Mouse (Mus musculus): ENCODE results near the gene Reln. TPM values are rescaled to one million over a fixed set of nuclear protein-coding genes. Genes with fewer than 3 reads are reported as not detected.

Gene Reln
- polyA plus RNA-seq, 1 experiment from 2014 or later = 46.4 TPM

GRCm38 (mm10) chr5:22196891-22197290 lies 147.6 kb downstream of the Reln start:
- H3K4me2 ChIP-seq = no peak overlapping the region
- WGBS = 67% methylated on average over 2 of the region's 2 CpGs
- H3K9me3 ChIP-seq = no peaks in the 10 kb centered on the region
- H3K36me3 ChIP-seq = no peaks in the 10 kb centered on the region
- no peak overlapping the region for H3K9ac ChIP-seq
- 0 out of 2 replicates have a peak overlapping the region, but pooled peaks have one; percentile 57 for H3K27ac ChIP-seq (replicated peaks)
- H3K4me3 ChIP-seq = no peak overlapping the region
- peaks cover 15% of the 10 kb centered on the region for H3K4me1 ChIP-seq (replicated peaks)
- H3K27me3 ChIP-seq = no peaks in the 10 kb centered on the region
- ATAC-seq (ENCODE audit: low FRiP score, low read depth) = no peak

GRCm38 (mm10) chr5:22196476-22196875 lies 148.0 kb downstream of the Reln start:
- Histone ChIP-seq H3K9me3 (no peaks in the 10 kb centered on the region), H3K9ac (no peak overlapping the region), H3K27ac (replicated peaks) (no peak overlapping the region), H3K4me1 (replicated peaks) (peaks cover 15% of the 10 kb centered on the region), H3K36me3 (no peaks in the 10 kb centered on the region), H3K27me3 (no peaks in the 10 kb centered on the region), H3K4me3 (no peak overlapping the region), H3K4me2 (no peak overlapping the region)
- WGBS = 38% methylated on average over 4 of the region's 4 CpGs
- peak; percentile 80; the same call in 1 of the 2 replicates for ATAC-seq (ENCODE audit: low FRiP score, low read depth)

- H3K4me2 ChIP-seq = no peak overlapping the region
- WGBS = 54% methylated on average over 8 of the region's 8 CpGs
- no peak overlapping the region for H3K9ac ChIP-seq
- H3K27me3 ChIP-seq = no peaks in the 10 kb centered on the region
- peaks cover 15% of the 10 kb centered on the region for H3K4me1 ChIP-seq (replicated peaks)
- H3K36me3 ChIP-seq = no peaks in the 10 kb centered on the region
- ATAC-seq (ENCODE audit: low FRiP score, low read depth) = 0 out of 2 replicates have a peak, but pooled peaks have one; percentile 36
- H3K9me3 ChIP-seq = no peaks in the 10 kb centered on the region
- no peak overlapping the region for H3K27ac ChIP-seq (replicated peaks)
- no peak overlapping the region for H3K4me3 ChIP-seq
Observed at GRCm38 (mm10) chr5:22195352-22195941, 149.1 kb downstream of the Reln start.

- H3K36me3 ChIP-seq = no peaks in the 10 kb centered on the region
- H3K4me1 ChIP-seq (replicated peaks) = peaks cover 6% of the 10 kb centered on the region
- no peak for ATAC-seq (ENCODE audit: low FRiP score, low read depth)
- no peaks in the 10 kb centered on the region for H3K9me3 ChIP-seq
- WGBS = 49% methylated on average over 7 of the region's 7 CpGs
- no peak overlapping the region for H3K9ac ChIP-seq
- H3K4me3 ChIP-seq = no peak overlapping the region
- no peak overlapping the region for H3K27ac ChIP-seq (replicated peaks)
- H3K27me3 ChIP-seq = no peaks in the 10 kb centered on the region
- H3K4me2 ChIP-seq = no peak overlapping the region
Observed at GRCm38 (mm10) chr5:22191784-22192183, 152.7 kb downstream of the Reln start.

- Histone ChIP-seq H3K4me1 (replicated peaks) (peaks cover under 1% of the 10 kb centered on the region; the same call in 1 of the 2 replicates), H3K4me3 (no peak overlapping the region), H3K9me3 (no peaks in the 10 kb centered on the region), H3K4me2 (no peak overlapping the region), H3K27me3 (no peaks in the 10 kb centered on the region), H3K27ac (replicated peaks) (no peak overlapping the region), H3K36me3 (no peaks in the 10 kb centered on the region), H3K9ac (no peak overlapping the region)
- no peak for ATAC-seq (ENCODE audit: low FRiP score, low read depth)
- WGBS = 61% methylated on average over 3 of the region's 3 CpGs
Observed at GRCm38 (mm10) chr5:22190333-22190732, 154.2 kb downstream of the Reln start.

- Histone ChIP-seq H3K4me2 (no peak overlapping the region), H3K4me3 (no peak overlapping the region), H3K27me3 (no peaks in the 10 kb centered on the region), H3K9ac (no peak overlapping the region), H3K4me1 (replicated peaks) (no peaks in the 10 kb centered on the region), H3K9me3 (no peaks in the 10 kb centered on the region), H3K27ac (replicated peaks) (no peak overlapping the region), H3K36me3 (no peaks in the 10 kb centered on the region)
- WGBS = 53% methylated on average over 3 of the region's 3 CpGs
- 0 out of 2 replicates have a peak, but pooled peaks have one; percentile 47 for ATAC-seq (ENCODE audit: low FRiP score, low read depth)
Observed at GRCm38 (mm10) chr5:22187599-22187998, 156.9 kb downstream of the Reln start.

GRCm38 (mm10) chr5:22176480-22176879 lies 168.0 kb downstream of the Reln start:
- no peak overlapping the region for H3K4me2 ChIP-seq
- no peaks in the 10 kb centered on the region for H3K27me3 ChIP-seq
- 82% methylated on average over 5 of the region's 5 CpGs for WGBS
- no peaks in the 10 kb centered on the region for H3K9me3 ChIP-seq
- no peak for ATAC-seq (ENCODE audit: low FRiP score, low read depth)
- no peaks in the 10 kb centered on the region for H3K36me3 ChIP-seq
- no peaks in the 10 kb centered on the region for H3K4me1 ChIP-seq (replicated peaks)
- H3K9ac ChIP-seq = no peak overlapping the region
- no peak overlapping the region for H3K4me3 ChIP-seq
- H3K27ac ChIP-seq (replicated peaks) = no peak overlapping the region

- H3K4me3 ChIP-seq = no peak overlapping the region
- no peak overlapping the region for H3K27ac ChIP-seq (replicated peaks)
- H3K36me3 ChIP-seq = no peaks in the 10 kb centered on the region
- 88% methylated on average over 5 of the region's 5 CpGs for WGBS
- H3K4me1 ChIP-seq (replicated peaks) = no peaks in the 10 kb centered on the region
- ATAC-seq (ENCODE audit: low FRiP score, low read depth) = no peak
- H3K4me2 ChIP-seq = no peak overlapping the region
- H3K9ac ChIP-seq = no peak overlapping the region
- H3K9me3 ChIP-seq = no peaks in the 10 kb centered on the region
- H3K27me3 ChIP-seq = no peaks in the 10 kb centered on the region
Observed at GRCm38 (mm10) chr5:22171336-22171735, 173.2 kb downstream of the Reln start.

GRCm38 (mm10) chr5:22164060-22164934 lies 180.2 kb downstream of the Reln start:
- peak; percentile 76; the same call in 1 of the 2 replicates for ATAC-seq (ENCODE audit: low FRiP score, low read depth)
- Histone ChIP-seq H3K27me3 (no peaks in the 10 kb centered on the region), H3K27ac (replicated peaks) (no peak overlapping the region; the same call in 1 of the 2 replicates), H3K9me3 (no peaks in the 10 kb centered on the region), H3K36me3 (no peaks in the 10 kb centered on the region), H3K4me2 (no peak overlapping the region), H3K4me3 (no peak overlapping the region), H3K4me1 (replicated peaks) (peaks cover 7% of the 10 kb centered on the region; the same call in 1 of the 2 replicates), H3K9ac (no peak overlapping the region)
- WGBS = 51% methylated on average over 10 of the region's 10 CpGs

GRCm38 (mm10) chr5:22160935-22161334 lies 183.6 kb downstream of the Reln start:
- no peaks in the 10 kb centered on the region for H3K9me3 ChIP-seq
- H3K4me2 ChIP-seq = no peak overlapping the region
- no peaks in the 10 kb centered on the region for H3K36me3 ChIP-seq
- H3K4me1 ChIP-seq (replicated peaks) = peaks cover 7% of the 10 kb centered on the region; the same call in 1 of the 2 replicates
- H3K4me3 ChIP-seq = no peak overlapping the region
- H3K27me3 ChIP-seq = no peaks in the 10 kb centered on the region
- WGBS = 42% methylated on average over 2 of the region's 2 CpGs
- no peak overlapping the region for H3K27ac ChIP-seq (replicated peaks)
- no peak overlapping the region for H3K9ac ChIP-seq
- no peak for ATAC-seq (ENCODE audit: low FRiP score, low read depth)

GRCm38 (mm10) chr5:22158754-22159153 lies 185.7 kb downstream of the Reln start:
- ATAC-seq (ENCODE audit: low FRiP score, low read depth) = no peak
- H3K4me1 ChIP-seq (replicated peaks) = peaks cover 5% of the 10 kb centered on the region
- no peaks in the 10 kb centered on the region for H3K27me3 ChIP-seq
- no peaks in the 10 kb centered on the region for H3K9me3 ChIP-seq
- H3K27ac ChIP-seq (replicated peaks) = no peak overlapping the region
- H3K36me3 ChIP-seq = no peaks in the 10 kb centered on the region
- 78% methylated on average over 11 of the region's 11 CpGs for WGBS
- H3K4me2 ChIP-seq = no peak overlapping the region
- no peak overlapping the region for H3K9ac ChIP-seq
- H3K4me3 ChIP-seq = no peak overlapping the region

GRCm38 (mm10) chr5:22153601-22154000 lies 190.9 kb downstream of the Reln start:
- no peak overlapping the region for H3K4me3 ChIP-seq
- H3K9me3 ChIP-seq = no peaks in the 10 kb centered on the region
- no peaks in the 10 kb centered on the region for H3K27me3 ChIP-seq
- peak; percentile 63; the same call in 1 of the 2 replicates for ATAC-seq (ENCODE audit: low FRiP score, low read depth)
- H3K36me3 ChIP-seq = no peaks in the 10 kb centered on the region
- 0 out of 2 replicates have a peak overlapping the region, but pooled peaks have one; percentile 15 for H3K27ac ChIP-seq (replicated peaks)
- 36% methylated on average over 6 of the region's 6 CpGs for WGBS
- H3K9ac ChIP-seq = no peak overlapping the region
- H3K4me2 ChIP-seq = no peak overlapping the region
- peaks cover 9% of the 10 kb centered on the region for H3K4me1 ChIP-seq (replicated peaks)

Measured in hindbrain, embryonic 15.5 days (tissue).